In the genomic region with DNA sequence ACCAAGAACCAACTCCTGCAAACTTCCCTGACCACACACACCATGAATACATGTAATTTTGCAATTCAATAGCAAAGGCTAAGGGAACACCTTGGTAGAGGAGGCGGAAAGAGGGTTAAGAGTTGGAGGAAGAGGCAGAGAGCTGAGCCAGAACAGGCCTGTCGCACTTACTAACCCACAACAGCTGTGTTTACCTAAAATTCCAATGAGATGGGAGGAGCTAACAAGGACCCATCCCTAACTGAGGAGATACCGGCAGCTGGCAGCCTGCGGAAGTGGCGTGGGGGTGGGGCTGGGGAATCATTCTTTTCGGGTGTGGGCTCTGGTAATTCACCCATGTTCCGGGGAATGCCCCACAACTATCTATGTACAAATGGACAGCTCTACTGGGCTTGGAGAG, we compare ENCODE assay signal across 10 mouse cellular contexts. TPM values are rescaled to one million over a fixed set of nuclear protein-coding genes. Genes with fewer than 3 reads are reported as not detected.
DNase-seq lines count a peak whose midpoint lies in the region; ATAC-seq lines count a peak whose summit lies in the region.
"Had no signal": no experiment of that assay in that cellular context is flagged by ENCODE, and none has a peak within 500 bp of the region (broad histone marks: within the 10 kb centered on the region; RNA-seq: fewer than 3 reads in every experiment).

No protein-coding gene starts in this region.

- no peaks in the 10 kb centered on the region for H3K9me3 ChIP-seq in limb, embryonic 11.5 days (ENCODE audit: control insufficient read depth, low read length)
- H3K9me3 ChIP-seq in limb, embryonic 10.5 days (replicated peaks), result no peaks in the 10 kb centered on the region
- H3K9me3 ChIP-seq: hindbrain, embryonic 12.5 days had no signal

- peak; percentile 33; the same call in 1 of the 2 replicates for ATAC-seq in limb, embryonic 11.5 days (ENCODE audit: insufficient number of reproducible peaks, low FRiP score, low TSS enrichment, low read depth)

- 17% methylated on average over 7 of the region's 7 CpGs for WGBS in limb, embryonic 11.5 days
- 20% methylated on average over 7 of the region's 7 CpGs for WGBS in limb, embryonic 10.5 days

- no peak overlapping the region for H3K4me2 ChIP-seq in limb, embryonic 11.5 days (ENCODE audit: low read depth, severe bottlenecking)
- H3K4me2 ChIP-seq: hindbrain, embryonic 12.5 days had no signal

- H3K27me3 ChIP-seq in limb, embryonic 11.5 days (ENCODE audit: control insufficient read depth, insufficient read depth, low read length), result no peaks in the 10 kb centered on the region
- no peaks in the 10 kb centered on the region for H3K27me3 ChIP-seq in limb, embryonic 10.5 days (ENCODE audit: low read depth, poor library complexity, severe bottlenecking)
- H3K27me3 ChIP-seq: hindbrain, embryonic 12.5 days had no signal

- no peak overlapping the region for H3K4me3 ChIP-seq in limb, embryonic 11.5 days (ENCODE audit: low read depth, low read length)
- H3K4me3 ChIP-seq in limb, embryonic 10.5 days, result no peak overlapping the region
- H3K4me3 ChIP-seq: hindbrain, embryonic 12.5 days had no signal

- no peaks in the 10 kb centered on the region for H3K4me1 ChIP-seq in limb, embryonic 11.5 days (ENCODE audit: control insufficient read depth, insufficient read depth, low read length)
- H3K4me1 ChIP-seq in limb, embryonic 10.5 days, result peaks cover 8% of the 10 kb centered on the region
- H3K4me1 ChIP-seq: hindbrain, embryonic 12.5 days had no signal

- H3K36me3 ChIP-seq in limb, embryonic 11.5 days (ENCODE audit: control insufficient read depth, insufficient read depth, low read length), result no peaks in the 10 kb centered on the region
- H3K36me3 ChIP-seq in limb, embryonic 10.5 days, result no peaks in the 10 kb centered on the region
- H3K36me3 ChIP-seq: hindbrain, embryonic 12.5 days had no signal

- no peak overlapping the region for H3K27ac ChIP-seq in limb, embryonic 11.5 days (replicated peaks; ENCODE audit: low read depth, low read length)
- H3K27ac ChIP-seq in limb, embryonic 10.5 days, result no peak overlapping the region
- H3K27ac ChIP-seq: hindbrain, embryonic 12.5 days had no signal

- H3K9ac ChIP-seq in limb, embryonic 11.5 days (ENCODE audit: low read length), result no peak overlapping the region
- H3K9ac ChIP-seq: hindbrain, embryonic 12.5 days had no signal

- no peak for DNase-seq in limb, embryonic 11.5 days (ENCODE audit: low spot score)
- no peak for DNase-seq in limb, embryonic 10.5 days (ENCODE audit: low spot score)
- peak; percentile 39 for DNase-seq in embryo, embryonic 11 days
- DNase-seq in kidney, postnatal 4 days, result peak; percentile 39 to 47
- DNase-seq in mesoderm, embryonic 11.5 days (ENCODE audit: low read depth, low spot score), result peak; percentile 26
- DNase-seq in adipocyte (ENCODE audit: low spot score), result no peak
- no peak for DNase-seq in cerebellum, postnatal 25 days
- DNase-seq in spleen, adult 12 weeks (ENCODE audit: low spot score), result no peak
- DNase-seq: cerebellum, postnatal 10 days had no signal

RNA-seq across cellular contexts. Expression of a gene that starts 7.1 kb away (rescaled TPM):
- polyA plus RNA-seq in limb, embryonic 11.5 days (2014; fragmentation: Nextera tagmentation; extraction: Ambion mirVana), result 17.9 and 19.9 TPM in 2 replicates
- 15.2 and 18.1 TPM in 2 replicates for polyA plus RNA-seq in limb, embryonic 10.5 days (2016; fragmentation: Nextera tagmentation; extraction: Ambion mirVana)

RNA-seq across cellular contexts. Expression of a gene that starts 31.1 kb away (rescaled TPM):
- polyA plus RNA-seq in limb, embryonic 11.5 days (2014; fragmentation: Nextera tagmentation; extraction: Ambion mirVana), result 52.7 and 53.8 TPM in 2 replicates
- polyA plus RNA-seq in limb, embryonic 10.5 days (2016; fragmentation: Nextera tagmentation; extraction: Ambion mirVana), result 49.6 and 55.6 TPM in 2 replicates

Comparison
In these comparisons a context has a peak if more than half of its experiments do, and no peak if none do; other contexts are left out.
1. DNase-seq: peak in embryo, embryonic 11 days (single experiment), kidney, postnatal 4 days (2 of 2) and mesoderm, embryonic 11.5 days (single experiment); none in limb, embryonic 11.5 days (single experiment), limb, embryonic 10.5 days (single experiment), adipocyte (single experiment), cerebellum, postnatal 25 days (0 of 2) and spleen, adult 12 weeks (single experiment).